Mouse (Mus musculus): ENCODE data around the gene Ltbp1.

Ltbp1 gene

GRCm38 (mm10) chr17:75066340-75066739, 61.0 kb downstream of the Ltbp1 start:
- DNase-seq (ENCODE audit: low spot score in 2 of 2) = no peak

GRCm38 (mm10) chr17:75067314-75067713, 61.9 kb downstream of the Ltbp1 start:
- no peak for DNase-seq (ENCODE audit: low spot score in 2 of 2)

- DNase-seq (ENCODE audit: low spot score in 2 of 2) = no peak
These were observed 63.9 kb downstream of the Ltbp1 start for GRCm38 (mm10) chr17:75069232-75069631.

GRCm38 (mm10) chr17:75071174-75071573, 65.8 kb downstream of the Ltbp1 start:
- no peak for DNase-seq (ENCODE audit: low spot score in 2 of 2)

- DNase-seq (ENCODE audit: low spot score in 2 of 2) = no peak
These were observed 66.4 kb downstream of the Ltbp1 start for GRCm38 (mm10) chr17:75071749-75072148.

- DNase-seq (ENCODE audit: low spot score in 2 of 2) = no peak
These were observed 68.5 kb downstream of the Ltbp1 start for GRCm38 (mm10) chr17:75073887-75074286.

GRCm38 (mm10) chr17:75074978-75075699, 69.8 kb downstream of the Ltbp1 start:
- DNase-seq (ENCODE audit: low spot score in 2 of 2) = no peak

- DNase-seq (ENCODE audit: low spot score in 2 of 2) = no peak
These were observed 76.0 kb downstream of the Ltbp1 start for GRCm38 (mm10) chr17:75081401-75081800.

- no peak for DNase-seq (ENCODE audit: low spot score in 2 of 2)
These were observed 77.1 kb downstream of the Ltbp1 start for GRCm38 (mm10) chr17:75082449-75082848.

GRCm38 (mm10) chr17:75087296-75087941, 82.1 kb downstream of the Ltbp1 start:
- no peak for DNase-seq (ENCODE audit: low spot score in 2 of 2)

GRCm38 (mm10) chr17:75088232-75088631, 82.9 kb downstream of the Ltbp1 start:
- DNase-seq (ENCODE audit: low spot score in 2 of 2) = no peak

- DNase-seq (ENCODE audit: low spot score in 2 of 2) = no peak
These were observed 83.4 kb downstream of the Ltbp1 start for GRCm38 (mm10) chr17:75088727-75089126.

- no peak for DNase-seq (ENCODE audit: low spot score in 2 of 2)
These were observed 85.2 kb downstream of the Ltbp1 start for GRCm38 (mm10) chr17:75090556-75090955.

GRCm38 (mm10) chr17:75093563-75093962, 88.2 kb downstream of the Ltbp1 start:
- DNase-seq (ENCODE audit: low spot score in 2 of 2) = no peak

GRCm38 (mm10) chr17:75094591-75094990, 89.2 kb downstream of the Ltbp1 start:
- no peak for DNase-seq (ENCODE audit: low spot score in 2 of 2)

GRCm38 (mm10) chr17:75096727-75097126, 91.4 kb downstream of the Ltbp1 start:
- no peak for DNase-seq (ENCODE audit: low spot score in 2 of 2)

- no peak for DNase-seq (ENCODE audit: low spot score in 2 of 2)
These were observed 92.0 kb downstream of the Ltbp1 start for GRCm38 (mm10) chr17:75097367-75097766.

- no peak for DNase-seq (ENCODE audit: low spot score in 2 of 2)
These were observed 95.8 kb downstream of the Ltbp1 start for GRCm38 (mm10) chr17:75101215-75101614.

- no peak for DNase-seq (ENCODE audit: low spot score in 2 of 2)
These were observed 96.6 kb downstream of the Ltbp1 start for GRCm38 (mm10) chr17:75101994-75102393.

- no peak for DNase-seq (ENCODE audit: low spot score in 2 of 2)
These were observed 102.0 kb downstream of the Ltbp1 start for GRCm38 (mm10) chr17:75107412-75107811.

GRCm38 (mm10) chr17:75107879-75108278, 102.5 kb downstream of the Ltbp1 start:
- no peak for DNase-seq (ENCODE audit: low spot score in 2 of 2)

GRCm38 (mm10) chr17:75109081-75109716, 103.8 kb downstream of the Ltbp1 start:
- no peak for DNase-seq (ENCODE audit: low spot score in 2 of 2)

Measured in natural killer cell, adult 2 months (primary cell).